Mouse (Mus musculus) cerebellum, adult (tissue): ENCODE measurements around the gene Vmn1r181.
"Not testable (repeated sequence)": the region's sequence is repeated elsewhere in the genome, so short reads cannot be mapped to it uniquely, and the experiment has no call there.

Experiments used
- ATAC-seq: cut with Nextera tagmentation; 2 replicates; pipeline ENCODE4 v1.9.2; 2017; ENCODE audit warnings: mild to moderate bottlenecking, moderate library complexity, mixed read lengths; ENCODE audit not compliant: insufficient number of reproducible peaks, low FRiP score, low TSS enrichment

The Vmn1r181 gene

GRCm38 (mm10) chr7:23974315-23974714, at the start of gene Vmn1r181:
Vmn1r181 (plus strand) TSS chr7:23974615.
- not testable (repeated sequence) for ATAC-seq

GRCm38 (mm10) chr7:23926678-23927077, 47.7 kb upstream of the Vmn1r181 start, which contains the start of gene Vmn1r179:
Vmn1r179 (plus strand) TSS chr7:23926978.
- ATAC-seq = no peak

DNA sequence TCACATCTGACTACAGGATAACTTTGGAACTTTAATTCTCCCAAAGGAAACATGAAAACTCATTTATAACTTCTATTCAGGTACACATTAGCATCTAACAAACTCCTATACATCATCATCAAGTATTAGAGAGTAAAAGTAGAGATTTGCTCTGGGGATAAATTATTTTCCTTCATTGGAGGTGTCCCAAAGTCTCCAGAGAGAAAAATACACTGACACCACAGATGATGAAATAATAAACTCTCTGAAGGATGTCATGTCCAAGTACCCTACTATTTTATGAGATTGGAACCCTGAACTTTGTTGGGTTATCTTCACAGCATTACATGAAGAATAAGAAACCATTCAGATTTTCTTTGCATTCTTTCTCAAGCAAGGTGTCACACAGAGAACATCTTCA, 24.1 kb upstream of the Vmn1r181 start, which contains the start of gene Vmn1r180:
Gene Vmn1r180 (plus strand): TSS at position 301 of the 400 bp plus-strand sequence.
- ATAC-seq = no peak

DNA sequence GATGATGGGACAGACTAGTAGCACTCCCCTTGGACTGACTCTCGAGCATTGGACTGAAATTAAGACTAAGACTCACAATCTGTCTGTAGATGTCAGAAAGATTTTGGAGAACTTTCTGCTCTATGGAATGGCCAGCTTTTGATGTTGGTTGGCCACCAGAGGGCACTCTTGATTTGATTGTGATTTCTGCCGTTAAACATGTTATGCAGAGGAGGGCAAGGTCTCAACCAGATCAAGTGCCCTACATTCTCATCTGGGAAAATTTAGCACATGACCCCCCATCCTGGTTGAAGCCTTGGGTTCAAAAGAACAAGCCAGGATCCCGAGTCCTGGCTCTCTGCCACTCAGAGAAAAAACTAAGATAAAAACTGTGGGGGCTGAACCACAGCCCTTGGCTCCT, 6.4 kb upstream of the Vmn1r181 start:
- ATAC-seq = not testable (repeated sequence)

GRCm38 (mm10) chr7:24001391-24001790, 27.0 kb downstream of the Vmn1r181 start, which contains the start of gene V1rd19:
V1rd19 (plus strand) TSS chr7:24001691.
- ATAC-seq = no peak
